Mouse (Mus musculus) neural tube, embryonic 13.5 days (tissue): Measurements from ENCODE around the gene Slc25a38. TPM values are rescaled to one million over a fixed set of nuclear protein-coding genes. Genes with fewer than 3 reads are reported as not detected.

Source experiments
- ATAC-seq: fragments of 200-750 bp; cut with Nextera tagmentation; 2 replicates; pipeline ENCODE4 v1.8.0; 2017; ENCODE audit warnings: low read depth, mild to moderate bottlenecking, moderate TSS enrichment, moderate library complexity
- H3K27ac ChIP-seq: fragments of 300-500 bp; sonication (generic); replicated peaks from 2 replicates; pipeline ENCODE4 v1.5.1; 2015; ENCODE audit warnings: moderate library complexity, mild to moderate bottlenecking, inconsistent platforms
- H3K27me3 ChIP-seq: fragments of 300-500 bp; sonication (generic); 2 replicates; pipeline ENCODE4 v1.6.1; 2015; ENCODE audit warnings: mild to moderate bottlenecking, inconsistent platforms
- H3K36me3 ChIP-seq: fragments of 300-500 bp; sonication (generic); 2 replicates; pipeline ENCODE4 v1.6.1; 2015; ENCODE audit warnings: mild to moderate bottlenecking, inconsistent platforms
- H3K4me1 ChIP-seq: fragments of 300-500 bp; sonication (generic); replicated peaks from 2 replicates; pipeline ENCODE4 v1.6.1; 2015; ENCODE audit warnings: inconsistent platforms
- H3K4me2 ChIP-seq: fragments of 300-500 bp; sonication (generic); 2 replicates; pipeline ENCODE4 v1.6.1; 2015; ENCODE audit warnings: inconsistent platforms, mild to moderate bottlenecking, moderate library complexity
- H3K4me3 ChIP-seq: fragments of 300-500 bp; sonication (generic); 2 replicates; pipeline ENCODE4 v1.5.1; 2015; ENCODE audit warnings: mild to moderate bottlenecking, inconsistent platforms
- H3K9ac ChIP-seq: fragments of 300-500 bp; sonication (generic); 2 replicates; pipeline ENCODE4 v1.6.1; 2015; ENCODE audit warnings: moderate library complexity, mild to moderate bottlenecking, inconsistent platforms
- H3K9me3 ChIP-seq: fragments of 300-500 bp; sonication (generic); 2 replicates; pipeline ENCODE4 v1.6.1; 2016; ENCODE audit warnings: inconsistent platforms
- WGBS: fragments of 180-500 bp; shearing (Covaris S2); methylation state at CpG from one replicate; pipeline ENCODE4 v1.1.7; 2015; 5-methylcytosine and 5-hydroxymethylcytosine counted together
- polyA plus RNA-seq: library from polyadenylated mRNA; unstranded; fragments of >200 nt; fragmentation: Nextera tagmentation; extraction: Ambion mirVana; gene quantifications from 2 replicates; pipeline ENCODE4 v1.2.1, GENCODE M21; 2015

The Slc25a38 gene
- polyA plus RNA-seq, 1 experiment from 2014 or later, result 38.9 TPM

- Histone ChIP-seq H3K36me3 (peaks cover 46% of the 10 kb centered on the region), H3K9me3 (no peaks in the 10 kb centered on the region), H3K27me3 (no peaks in the 10 kb centered on the region), H3K4me2 (no peak overlapping the region), H3K4me1 (peaks cover 19% of the 10 kb centered on the region), H3K9ac (no peak overlapping the region), H3K4me3 (no peak overlapping the region), H3K27ac (no peak overlapping the region)
- 90% methylated on average over 3 of the region's 3 CpGs for WGBS
- ATAC-seq, result no peak
These were observed 21.7 kb downstream of the Slc25a38 start for GRCm38 (mm10) chr9:120131784-120132288.

GRCm38 (mm10) chr9:120132980-120133754, 23.0 kb downstream of the Slc25a38 start:
- Histone ChIP-seq H3K27me3 (no peaks in the 10 kb centered on the region), H3K36me3 (peaks cover 46% of the 10 kb centered on the region), H3K4me2 (no peak overlapping the region), H3K4me3 (no peak overlapping the region), H3K9me3 (no peaks in the 10 kb centered on the region), H3K9ac (no peak overlapping the region), H3K27ac (no peak overlapping the region), H3K4me1 (peaks cover 16% of the 10 kb centered on the region)
- no peak for ATAC-seq
- 39% methylated on average over 8 of the region's 8 CpGs for WGBS

GRCm38 (mm10) chr9:120133755-120134475, 23.7 kb downstream of the Slc25a38 start:
- H3K36me3 ChIP-seq, result peaks cover 44% of the 10 kb centered on the region
- no peak for ATAC-seq

GRCm38 (mm10) chr9:120134529-120135160, 24.5 kb downstream of the Slc25a38 start:
- no peaks in the 10 kb centered on the region for H3K27me3 ChIP-seq
- no peak for ATAC-seq
- H3K9ac ChIP-seq, result no peak overlapping the region
- WGBS, result 80% methylated on average over 13 of the region's 13 CpGs
- H3K27ac ChIP-seq, result no peak overlapping the region
- H3K4me1 ChIP-seq, result peaks cover 1% of the 10 kb centered on the region; the same call in 1 of the 2 replicates
- no peak overlapping the region for H3K4me2 ChIP-seq
- H3K9me3 ChIP-seq, result no peaks in the 10 kb centered on the region
- no peak overlapping the region for H3K4me3 ChIP-seq
- H3K36me3 ChIP-seq, result peaks cover 36% of the 10 kb centered on the region

More at GRCm38 (mm10) chr9:120133755-120134475, 23.7 kb downstream of the Slc25a38 start:
- H3K27ac ChIP-seq, result no peak overlapping the region
- no peak overlapping the region for H3K4me2 ChIP-seq
- 53% methylated on average over 6 of the region's 6 CpGs for WGBS
- no peak overlapping the region for H3K4me3 ChIP-seq
- no peak overlapping the region for H3K9ac ChIP-seq
- peaks cover 9% of the 10 kb centered on the region for H3K4me1 ChIP-seq
- H3K9me3 ChIP-seq, result no peaks in the 10 kb centered on the region
- H3K27me3 ChIP-seq, result no peaks in the 10 kb centered on the region

- Histone ChIP-seq H3K9me3 (no peaks in the 10 kb centered on the region), H3K4me2 (no peak overlapping the region), H3K9ac (no peak overlapping the region), H3K4me1 (no peaks in the 10 kb centered on the region), H3K27me3 (no peaks in the 10 kb centered on the region), H3K4me3 (no peak overlapping the region), H3K27ac (no peak overlapping the region), H3K36me3 (peaks cover 29% of the 10 kb centered on the region)
- 91% methylated on average over 11 of the region's 11 CpGs for WGBS
- no peak for ATAC-seq
These were observed 25.3 kb downstream of the Slc25a38 start for GRCm38 (mm10) chr9:120135454-120135853.

- Histone ChIP-seq H3K9ac (no peak overlapping the region), H3K36me3 (no peaks in the 10 kb centered on the region), H3K4me2 (no peak overlapping the region), H3K4me3 (no peak overlapping the region), H3K27ac (no peak overlapping the region), H3K27me3 (no peaks in the 10 kb centered on the region), H3K9me3 (no peaks in the 10 kb centered on the region), H3K4me1 (no peaks in the 10 kb centered on the region)
- 13% methylated on average over 4 of the region's 4 CpGs for WGBS
- no peak for ATAC-seq
These were observed 30.5 kb downstream of the Slc25a38 start for GRCm38 (mm10) chr9:120140652-120141051.

GRCm38 (mm10) chr9:120144474-120144873, 34.3 kb downstream of the Slc25a38 start:
- no peaks in the 10 kb centered on the region for H3K9me3 ChIP-seq
- WGBS, result 91% methylated on average over 13 of the region's 13 CpGs
- H3K27me3 ChIP-seq, result no peaks in the 10 kb centered on the region
- no peak overlapping the region for H3K4me2 ChIP-seq
- no peaks in the 10 kb centered on the region for H3K36me3 ChIP-seq
- H3K4me3 ChIP-seq, result no peak overlapping the region
- ATAC-seq, result no peak
- no peaks in the 10 kb centered on the region for H3K4me1 ChIP-seq
- H3K27ac ChIP-seq, result no peak overlapping the region
- no peak overlapping the region for H3K9ac ChIP-seq

- no peak within 1 kb of the TSS for H3K27ac ChIP-seq
- no peak within 1 kb of the TSS for H3K4me2 ChIP-seq
- H3K9ac ChIP-seq, result no peak within 1 kb of the TSS
- ATAC-seq, result no peak
- H3K4me3 ChIP-seq, result no peak within 1 kb of the TSS
- H3K36me3 ChIP-seq, result no peaks in the 10 kb centered on the region
- no peaks in the 10 kb centered on the region for H3K4me1 ChIP-seq
- H3K27me3 ChIP-seq, result no peaks in the 10 kb centered on the region
- H3K9me3 ChIP-seq, result no peaks in the 10 kb centered on the region
- WGBS, result 36% methylated on average over 11 of the region's 11 CpGs
These were observed 39.2 kb downstream of the Slc25a38 start, which contains the start of gene Mobp for GRCm38 (mm10) chr9:120149222-120149828. Gene Mobp (plus strand): TSS chr9:120149707.

GRCm38 (mm10) chr9:120151152-120151551, 41.0 kb downstream of the Slc25a38 start:
- no peak overlapping the region for H3K27ac ChIP-seq
- ATAC-seq, result no peak
- no peak overlapping the region for H3K9ac ChIP-seq
- H3K27me3 ChIP-seq, result no peaks in the 10 kb centered on the region
- no peak overlapping the region for H3K4me3 ChIP-seq
- H3K9me3 ChIP-seq, result no peaks in the 10 kb centered on the region
- H3K36me3 ChIP-seq, result no peaks in the 10 kb centered on the region
- 82% methylated on average over 5 of the region's 5 CpGs for WGBS
- no peak overlapping the region for H3K4me2 ChIP-seq
- no peaks in the 10 kb centered on the region for H3K4me1 ChIP-seq

- WGBS, result 77% methylated on average over 12 of the region's 12 CpGs
- no peaks in the 10 kb centered on the region for H3K27me3 ChIP-seq
These were observed 41.8 kb downstream of the Slc25a38 start for GRCm38 (mm10) chr9:120151906-120152399.

GRCm38 (mm10) chr9:120158047-120158446, 47.9 kb downstream of the Slc25a38 start:
- Histone ChIP-seq H3K36me3 (no peaks in the 10 kb centered on the region), H3K4me1 (peaks cover 7% of the 10 kb centered on the region), H3K27me3 (peaks cover 3% of the 10 kb centered on the region; the same call in 1 of the 2 replicates), H3K4me3 (no peak overlapping the region), H3K9ac (no peak overlapping the region), H3K9me3 (no peaks in the 10 kb centered on the region), H3K4me2 (no peak overlapping the region), H3K27ac (0 out of 2 replicates have a peak overlapping the region, but pooled peaks have one; percentile 5)
- 60% methylated on average over 4 of the region's 4 CpGs for WGBS
- ATAC-seq, result peak; percentile 72

More at GRCm38 (mm10) chr9:120151906-120152399, 41.8 kb downstream of the Slc25a38 start:
- H3K36me3 ChIP-seq, result no peaks in the 10 kb centered on the region
- H3K4me3 ChIP-seq, result no peak overlapping the region
- no peak for ATAC-seq
- H3K4me2 ChIP-seq, result no peak overlapping the region
- no peak overlapping the region for H3K27ac ChIP-seq
- H3K4me1 ChIP-seq, result no peaks in the 10 kb centered on the region
- H3K9me3 ChIP-seq, result no peaks in the 10 kb centered on the region
- no peak overlapping the region for H3K9ac ChIP-seq
